ENCODE assay signal across 12 mouse cellular contexts in the genomic region with DNA sequence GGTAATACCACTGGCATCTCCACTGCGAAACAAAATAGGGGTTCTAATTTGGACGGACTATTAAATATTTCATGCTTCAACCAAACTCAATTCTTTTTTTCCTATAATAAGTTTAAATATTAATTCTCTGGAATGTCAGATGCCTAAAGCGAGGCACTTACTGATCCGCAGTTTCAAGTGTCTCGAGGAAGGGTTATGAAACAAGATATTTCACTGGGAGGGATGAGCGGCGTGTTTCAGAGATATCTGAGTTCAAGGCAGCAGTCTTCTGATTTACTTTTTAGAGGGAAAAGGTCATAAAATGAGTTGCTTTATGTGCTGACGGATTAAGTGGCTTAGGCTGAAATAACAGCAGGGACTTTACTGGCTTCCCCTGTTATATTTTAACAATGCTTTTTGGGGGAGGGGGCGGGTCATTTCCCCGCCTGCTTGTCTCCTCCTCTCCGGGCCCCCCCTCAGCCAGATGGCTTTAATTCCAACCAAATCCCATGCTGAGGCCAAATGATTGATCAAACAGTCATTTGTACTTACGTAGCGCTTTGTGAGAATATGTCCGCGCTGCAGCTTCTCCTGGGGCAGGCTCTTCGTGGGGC. TPM values are rescaled to one million over a fixed set of nuclear protein-coding genes. Genes with fewer than 3 reads are reported as not detected.
DNase-seq lines count a peak whose midpoint lies in the region; ATAC-seq and TF ChIP-seq lines count a peak whose summit lies in the region.
"Had no signal": no experiment of that assay in that cellular context is flagged by ENCODE, and none has a peak within 500 bp of the region (broad histone marks: within the 10 kb centered on the region; RNA-seq: fewer than 3 reads in every experiment).

No protein-coding gene starts in this region.

- no peak for TF ChIP-seq CTCF in forebrain, postnatal 0 days (IDR thresholded peaks at IDR 0.05; ENCODE audit: low read depth)

- peak overlapping the region; percentile 18; the same call in 1 of the 2 replicates for H3K4me3 ChIP-seq in forebrain, embryonic 10.5 days
- H3K4me3 ChIP-seq in forebrain, postnatal 0 days (ENCODE audit: low read depth, low read length): no peak overlapping the region
- H3K4me3 ChIP-seq in midbrain, embryonic 13.5 days (replicated peaks): no peak overlapping the region
- no peak overlapping the region for H3K4me3 ChIP-seq in midbrain, embryonic 16.5 days (ENCODE audit: low read depth, low read length)
- no peak overlapping the region for H3K4me3 ChIP-seq in limb, embryonic 11.5 days (ENCODE audit: low read depth, low read length)
- H3K4me3 ChIP-seq: liver, embryonic 12.5 days had no signal

- H3K36me3 ChIP-seq in forebrain, embryonic 10.5 days (replicated peaks): no peaks in the 10 kb centered on the region
- no peaks in the 10 kb centered on the region for H3K36me3 ChIP-seq in forebrain, postnatal 0 days (ENCODE audit: insufficient read depth)
- no peaks in the 10 kb centered on the region for H3K36me3 ChIP-seq in midbrain, embryonic 13.5 days
- H3K36me3 ChIP-seq in midbrain, embryonic 16.5 days (ENCODE audit: control insufficient read depth, insufficient read depth, low read length): no peaks in the 10 kb centered on the region
- H3K36me3 ChIP-seq in limb, embryonic 11.5 days (ENCODE audit: control insufficient read depth, insufficient read depth, low read length): no peaks in the 10 kb centered on the region
- H3K36me3 ChIP-seq: liver, embryonic 12.5 days had no signal

- ATAC-seq in forebrain, postnatal 0 days: no peak
- no peak for ATAC-seq in midbrain, embryonic 13.5 days
- no peak for ATAC-seq in midbrain, embryonic 16.5 days
- no peak; the same call in 1 of the 2 replicates for ATAC-seq in limb, embryonic 11.5 days (ENCODE audit: insufficient number of reproducible peaks, low FRiP score, low TSS enrichment, low read depth)
- no peak for ATAC-seq in megakaryocyte progenitor cell, adult 5-6 weeks (replicated peaks; ENCODE audit: poor library complexity)
- ATAC-seq: liver, embryonic 12.5 days had no signal

- WGBS in forebrain, embryonic 10.5 days: 38% methylated on average over 16 of the region's 16 CpGs
- WGBS in forebrain, postnatal 0 days: 50% methylated on average over 16 of the region's 16 CpGs
- 24% methylated on average over 16 of the region's 16 CpGs for whole genome bisulfite sequencing in midbrain, embryonic 13.5 days
- WGBS in midbrain, embryonic 16.5 days: 28% methylated on average over 16 of the region's 16 CpGs
- WGBS in limb, embryonic 11.5 days: 18% methylated on average over 16 of the region's 16 CpGs

- peaks cover 83% of the 10 kb centered on the region for H3K27me3 ChIP-seq in forebrain, embryonic 10.5 days (ENCODE audit: poor library complexity, severe bottlenecking)
- 0 out of 2 replicates have a peak, but pooled peaks cover 4% of the 10 kb centered on the region for H3K27me3 ChIP-seq in forebrain, postnatal 0 days (ENCODE audit: insufficient read depth, low read length)
- peaks cover 66% of the 10 kb centered on the region for H3K27me3 ChIP-seq in midbrain, embryonic 13.5 days
- peaks cover 25% of the 10 kb centered on the region for H3K27me3 ChIP-seq in midbrain, embryonic 16.5 days (ENCODE audit: control insufficient read depth, insufficient read depth, low read depth, low read length)
- peaks cover under 1% of the 10 kb centered on the region for H3K27me3 ChIP-seq in limb, embryonic 11.5 days (ENCODE audit: control insufficient read depth, insufficient read depth, low read length)

- no peak overlapping the region for H3K4me2 ChIP-seq in forebrain, postnatal 0 days (ENCODE audit: low read depth)
- H3K4me2 ChIP-seq in midbrain, embryonic 13.5 days (replicated peaks): 0 out of 2 replicates have a peak overlapping the region, but pooled peaks have one; percentile 11
- no peak overlapping the region for H3K4me2 ChIP-seq in midbrain, embryonic 16.5 days (ENCODE audit: low read length)
- peak overlapping the region; percentile 37 for H3K4me2 ChIP-seq in limb, embryonic 11.5 days (ENCODE audit: low read depth, severe bottlenecking)
- H3K4me2 ChIP-seq: liver, embryonic 12.5 days had no signal

- peaks cover 58% of the 10 kb centered on the region for H3K4me1 ChIP-seq in forebrain, embryonic 10.5 days
- no peaks in the 10 kb centered on the region for H3K4me1 ChIP-seq in forebrain, postnatal 0 days (ENCODE audit: insufficient read depth)
- H3K4me1 ChIP-seq in midbrain, embryonic 13.5 days (replicated peaks): peaks cover 14% of the 10 kb centered on the region
- H3K4me1 ChIP-seq in midbrain, embryonic 16.5 days (ENCODE audit: control insufficient read depth, insufficient read depth, low read length): peaks cover 3% of the 10 kb centered on the region; the same call in 1 of the 2 replicates
- peaks cover 28% of the 10 kb centered on the region for H3K4me1 ChIP-seq in limb, embryonic 11.5 days (ENCODE audit: control insufficient read depth, insufficient read depth, low read length)

- peaks cover 3% of the 10 kb centered on the region; the same call in 1 of the 2 replicates for H3K9me3 ChIP-seq in forebrain, embryonic 10.5 days
- H3K9me3 ChIP-seq in forebrain, postnatal 0 days (ENCODE audit: low read length): no peaks in the 10 kb centered on the region
- H3K9me3 ChIP-seq in midbrain, embryonic 13.5 days: no peaks in the 10 kb centered on the region
- no peaks in the 10 kb centered on the region for H3K9me3 ChIP-seq in midbrain, embryonic 16.5 days (replicated peaks; ENCODE audit: control insufficient read depth, low read length, poor library complexity, severe bottlenecking)
- H3K9me3 ChIP-seq in limb, embryonic 11.5 days (ENCODE audit: control insufficient read depth, low read length): peaks cover 3% of the 10 kb centered on the region; the same call in 1 of the 2 replicates

- H3K9ac ChIP-seq in forebrain, postnatal 0 days: no peak overlapping the region
- H3K9ac ChIP-seq in midbrain, embryonic 13.5 days (replicated peaks): 0 out of 2 replicates have a peak overlapping the region, but pooled peaks have one; percentile 32
- no peak overlapping the region for H3K9ac ChIP-seq in midbrain, embryonic 16.5 days (ENCODE audit: low read depth, low read length)
- H3K9ac ChIP-seq in limb, embryonic 11.5 days (ENCODE audit: low read length): peak overlapping the region; percentile 9; the same call in 1 of the 2 replicates
- H3K9ac ChIP-seq: liver, embryonic 12.5 days had no signal

- peak overlapping the region; percentile 48; the same call in 1 of the 2 replicates for H3K27ac ChIP-seq in forebrain, embryonic 10.5 days
- no peak overlapping the region for H3K27ac ChIP-seq in forebrain, postnatal 0 days (ENCODE audit: low read depth, low read length)
- H3K27ac ChIP-seq in midbrain, embryonic 13.5 days: no peak overlapping the region
- H3K27ac ChIP-seq in midbrain, embryonic 16.5 days (ENCODE audit: low read length): no peak overlapping the region
- no peak overlapping the region for H3K27ac ChIP-seq in limb, embryonic 11.5 days (replicated peaks; ENCODE audit: low read depth, low read length)
- H3K27ac ChIP-seq: liver, embryonic 12.5 days had no signal

- no peak for DNase-seq in forebrain, embryonic 10.5 days (ENCODE audit: extremely low spot score, low spot score)
- DNase-seq in forebrain, postnatal 0 days: no peak
- peak; percentile 78 for DNase-seq in limb, embryonic 11.5 days (ENCODE audit: low spot score)
- DNase-seq in lung, postnatal 36 days: no peak
- no peak for DNase-seq in gastrocnemius, postnatal 10 days
- DNase-seq: adrenal gland, postnatal 10 days; cerebellum, postnatal 10 days; lung, postnatal 10 days had no signal

RNA-seq across cellular contexts. Expression of a gene that starts 8.6 kb away (rescaled TPM):
- 2.7 and 2.9 TPM in 2 replicates for polyA plus RNA-seq in forebrain, embryonic 10.5 days (2016; fragmentation: Nextera tagmentation; extraction: Ambion mirVana)
- 0.43 and 1.6 TPM in 2 replicates for total RNA-seq in forebrain, postnatal 0 days (2014; rRNA removed)
- 0.49 and 1.6 TPM in 2 replicates for polyA plus RNA-seq in forebrain, postnatal 0 days (2015; fragmentation: Nextera tagmentation; extraction: Ambion mirVana)
- 1.0 and 1.5 TPM in 2 replicates for polyA plus RNA-seq in midbrain, embryonic 13.5 days (2015; fragmentation: Nextera tagmentation; extraction: Ambion mirVana)
- 2.3 and 2.4 TPM in 2 replicates for polyA plus RNA-seq in midbrain, embryonic 16.5 days (2015; fragmentation: Nextera tagmentation; extraction: Ambion mirVana)
- 6.8 and 7.8 TPM in 2 replicates for polyA plus RNA-seq in limb, embryonic 11.5 days (2014; fragmentation: Nextera tagmentation; extraction: Ambion mirVana)
- 1 to 10 TPM in 1 of 2 experiments, under 1 TPM in 1; 0.93 to 1.4 TPM for total RNA-seq in gastrocnemius, postnatal 10 days (2021)
- total RNA-seq in megakaryocyte progenitor cell, adult 5-6 weeks (2015): 0.05 TPM in 2 replicates
- not detected in 2 replicates for total RNA-seq in megakaryocyte progenitor cell, adult 5-6 weeks (2017)

Comparison
In these comparisons a context has a peak if more than half of its experiments do, and no peak if none do; other contexts are left out.
1. H3K4me2 ChIP-seq: peak in midbrain, embryonic 13.5 days (single experiment) and limb, embryonic 11.5 days (single experiment); none in forebrain, postnatal 0 days (single experiment) and midbrain, embryonic 16.5 days (single experiment).
2. H3K9ac ChIP-seq: peak in midbrain, embryonic 13.5 days (single experiment) and limb, embryonic 11.5 days (single experiment); none in forebrain, postnatal 0 days (single experiment) and midbrain, embryonic 16.5 days (single experiment).